15 mouse cellular contexts compared by ENCODE assay signal in genomic region chr4:155040696-155041095, GRCm38 (mm10). TPM values are rescaled to one million over a fixed set of nuclear protein-coding genes. Genes with fewer than 3 reads are reported as not detected.
A peak's percentile ranks its signal among the peaks of the same experiment; 100 is the strongest.
DNase-seq lines count a peak whose midpoint lies in the region; ATAC-seq and TF ChIP-seq lines count a peak whose summit lies in the region.
"Had no signal": no experiment of that assay in that cellular context is flagged by ENCODE, and none has a peak within 500 bp of the region (broad histone marks: within the 10 kb centered on the region; RNA-seq: fewer than 3 reads in every experiment).

No protein-coding gene starts in this region.

- H3K9me3 ChIP-seq in megakaryocyte, embryonic 14.5 days: no peaks in the 10 kb centered on the region
- H3K9me3 ChIP-seq in forebrain, embryonic 13.5 days (replicated peaks): no peaks in the 10 kb centered on the region
- H3K9me3 ChIP-seq in hindbrain, postnatal 0 days (ENCODE audit: low read length): no peaks in the 10 kb centered on the region
- H3K9me3 ChIP-seq in neural tube, embryonic 15.5 days (replicated peaks): no peaks in the 10 kb centered on the region
- H3K9me3 ChIP-seq: liver, embryonic 12.5 days; stomach, embryonic 15.5 days had no signal

- TF ChIP-seq CTCF in hindbrain, postnatal 0 days (IDR thresholded peaks at IDR 0.05; ENCODE audit: low read depth): no peak

- H3K4me2 ChIP-seq in forebrain, embryonic 13.5 days: peak overlapping the region; percentile 12; the same call in 1 of the 2 replicates
- H3K4me2 ChIP-seq in hindbrain, postnatal 0 days (ENCODE audit: low read depth, low read length): peak overlapping the region; percentile 42
- H3K4me2 ChIP-seq in neural tube, embryonic 15.5 days: peak overlapping the region; percentile 89
- H3K4me2 ChIP-seq: liver, embryonic 12.5 days; stomach, embryonic 15.5 days had no signal

- H3K27me3 ChIP-seq in megakaryocyte, embryonic 14.5 days (replicated peaks): peaks cover 93% of the 10 kb centered on the region
- H3K27me3 ChIP-seq in forebrain, embryonic 13.5 days: peaks cover 47% of the 10 kb centered on the region
- H3K27me3 ChIP-seq in hindbrain, postnatal 0 days (ENCODE audit: insufficient read depth, low read length): 0 out of 2 replicates have a peak, but pooled peaks cover 3% of the 10 kb centered on the region
- peaks cover 39% of the 10 kb centered on the region for H3K27me3 ChIP-seq in neural tube, embryonic 15.5 days (replicated peaks)

- ATAC-seq in megakaryocyte, adult 5-6 weeks (ENCODE audit: poor library complexity, severe bottlenecking): no peak
- no peak for ATAC-seq in forebrain, embryonic 13.5 days
- ATAC-seq in hindbrain, postnatal 0 days: no peak
- no peak for ATAC-seq in neural tube, embryonic 15.5 days (ENCODE audit: low FRiP score)
- ATAC-seq: liver, embryonic 12.5 days had no signal

- peak overlapping the region; percentile 15 for H3K4me3 ChIP-seq in megakaryocyte, embryonic 14.5 days (replicated peaks)
- H3K4me3 ChIP-seq in forebrain, embryonic 13.5 days: no peak overlapping the region
- 0 out of 2 replicates have a peak overlapping the region, but pooled peaks have one; percentile 1 for H3K4me3 ChIP-seq in hindbrain, postnatal 0 days (ENCODE audit: low read length)
- peak overlapping the region; percentile 7 for H3K4me3 ChIP-seq in neural tube, embryonic 15.5 days (replicated peaks)
- H3K4me3 ChIP-seq: erythroblast, embryonic 14.5 days; liver, embryonic 12.5 days; stomach, embryonic 15.5 days had no signal

- peak overlapping the region; percentile 3; the same call in 1 of the 2 replicates for H3K9ac ChIP-seq in forebrain, embryonic 13.5 days
- peak overlapping the region; percentile 28; the same call in 1 of the 2 replicates for H3K9ac ChIP-seq in hindbrain, postnatal 0 days (replicated peaks; ENCODE audit: low read length)
- H3K9ac ChIP-seq in neural tube, embryonic 15.5 days (replicated peaks): 0 out of 2 replicates have a peak overlapping the region, but pooled peaks have one; percentile 28
- H3K9ac ChIP-seq: liver, embryonic 12.5 days; stomach, embryonic 15.5 days had no signal

- no peaks in the 10 kb centered on the region for H3K36me3 ChIP-seq in megakaryocyte, embryonic 14.5 days (replicated peaks; ENCODE audit: low read length)
- no peaks in the 10 kb centered on the region for H3K36me3 ChIP-seq in forebrain, embryonic 13.5 days (ENCODE audit: poor library complexity, severe bottlenecking)
- H3K36me3 ChIP-seq in hindbrain, postnatal 0 days (ENCODE audit: insufficient read depth, low read length): no peaks in the 10 kb centered on the region
- H3K36me3 ChIP-seq in neural tube, embryonic 15.5 days: no peaks in the 10 kb centered on the region
- H3K36me3 ChIP-seq: liver, embryonic 12.5 days; stomach, embryonic 15.5 days had no signal

- no peaks in the 10 kb centered on the region; the same call in 1 of the 2 replicates for H3K4me1 ChIP-seq in megakaryocyte, embryonic 14.5 days
- H3K4me1 ChIP-seq in forebrain, embryonic 13.5 days: peaks cover 33% of the 10 kb centered on the region
- H3K4me1 ChIP-seq in hindbrain, postnatal 0 days (ENCODE audit: insufficient read depth, low read length): peaks cover 24% of the 10 kb centered on the region
- peaks cover 43% of the 10 kb centered on the region for H3K4me1 ChIP-seq in neural tube, embryonic 15.5 days
- H3K4me1 ChIP-seq: liver, embryonic 12.5 days had no signal

- H3K27ac ChIP-seq in forebrain, embryonic 13.5 days: no peak overlapping the region
- H3K27ac ChIP-seq in hindbrain, postnatal 0 days: peak overlapping the region; percentile 36; the same call in 1 of the 2 replicates
- no peak overlapping the region for H3K27ac ChIP-seq in neural tube, embryonic 15.5 days (replicated peaks)
- H3K27ac ChIP-seq: liver, embryonic 12.5 days; stomach, embryonic 15.5 days had no signal

- 46% methylated on average over 6 of the region's 6 CpGs for WGBS in forebrain, embryonic 13.5 days
- 24% methylated on average over 6 of the region's 6 CpGs for whole genome bisulfite sequencing in hindbrain, postnatal 0 days
- 51% methylated on average over 6 of the region's 6 CpGs for WGBS in neural tube, embryonic 15.5 days

- DNase-seq in hindbrain, postnatal 0 days (ENCODE audit: low spot score): no peak
- DNase-seq in lung, postnatal 10 days: no peak
- no peak for DNase-seq in adrenal gland, adult (ENCODE audit: inconsistent age in 2 of 2, low spot score in 1 of 2)
- DNase-seq: adrenal gland, postnatal 36 days; gastrocnemius, postnatal 25 days; kidney, postnatal 25 days; lung, postnatal 36 days; right cerebral cortex, postnatal 4 days had no signal

RNA-seq across cellular contexts. Expression of gene Plch2, which starts 15.9 kb away (rescaled TPM):
- polyA plus RNA-seq in megakaryocyte, embryonic 14.5 days (2012; ENCODE audit: insufficient read depth, low replicate concordance): 0.27 and 0.88 TPM in 2 replicates
- not detected in 2 replicates for total RNA-seq in megakaryocyte, adult 5-6 weeks (2015)
- total RNA-seq in megakaryocyte, adult 5-6 weeks (2017): not detected in 2 replicates
- 5.9 and 6.3 TPM in 2 replicates for polyA plus RNA-seq in forebrain, embryonic 13.5 days (2015; fragmentation: Nextera tagmentation; extraction: Ambion mirVana)
- total RNA-seq in hindbrain, postnatal 0 days (2014; rRNA removed): 45.7 and 48.8 TPM in 2 replicates
- 12.5 and 12.8 TPM in 2 replicates for polyA plus RNA-seq in hindbrain, postnatal 0 days (2015; fragmentation: Nextera tagmentation; extraction: Ambion mirVana)
- 16.0 and 18.7 TPM in 2 replicates for polyA plus RNA-seq in neural tube, embryonic 15.5 days (2015; fragmentation: Nextera tagmentation; extraction: Ambion mirVana)
- polyA plus RNA-seq: erythroblast, embryonic 14.5 days had no signal

RNA-seq across cellular contexts. Expression of gene Pex10, which starts 26.1 kb away (rescaled TPM):
- polyA plus RNA-seq in megakaryocyte, embryonic 14.5 days (2012; ENCODE audit: insufficient read depth, low replicate concordance): 1.4 and 4.3 TPM in 2 replicates
- 3.7 and 4.3 TPM in 2 replicates for total RNA-seq in megakaryocyte, adult 5-6 weeks (2015)
- 3.3 and 5.7 TPM in 2 replicates for total RNA-seq in megakaryocyte, adult 5-6 weeks (2017)
- polyA plus RNA-seq in forebrain, embryonic 13.5 days (2015; fragmentation: Nextera tagmentation; extraction: Ambion mirVana): 18.5 and 22.8 TPM in 2 replicates
- 12.8 and 20.2 TPM in 2 replicates for total RNA-seq in hindbrain, postnatal 0 days (2014; rRNA removed)
- polyA plus RNA-seq in hindbrain, postnatal 0 days (2015; fragmentation: Nextera tagmentation; extraction: Ambion mirVana): 15.4 and 15.9 TPM in 2 replicates
- polyA plus RNA-seq in neural tube, embryonic 15.5 days (2015; fragmentation: Nextera tagmentation; extraction: Ambion mirVana): 22.3 and 23.5 TPM in 2 replicates

RNA-seq across cellular contexts. Expression of gene Rer1, which starts 45.5 kb away (rescaled TPM):
- 18.8 and 58.8 TPM in 2 replicates for polyA plus RNA-seq in megakaryocyte, embryonic 14.5 days (2012; ENCODE audit: insufficient read depth, low replicate concordance)
- total RNA-seq in megakaryocyte, adult 5-6 weeks (2015): 133 and 141 TPM in 2 replicates
- 116 and 130 TPM in 2 replicates for total RNA-seq in megakaryocyte, adult 5-6 weeks (2017)
- polyA plus RNA-seq in forebrain, embryonic 13.5 days (2015; fragmentation: Nextera tagmentation; extraction: Ambion mirVana): 125 and 130 TPM in 2 replicates
- 85.4 and 93.5 TPM in 2 replicates for total RNA-seq in hindbrain, postnatal 0 days (2014; rRNA removed)
- 129 and 136 TPM in 2 replicates for polyA plus RNA-seq in hindbrain, postnatal 0 days (2015; fragmentation: Nextera tagmentation; extraction: Ambion mirVana)
- polyA plus RNA-seq in neural tube, embryonic 15.5 days (2015; fragmentation: Nextera tagmentation; extraction: Ambion mirVana): 130 and 139 TPM in 2 replicates

RNA-seq across cellular contexts. Expression of gene Morn1, which starts 45.7 kb away (rescaled TPM):
- polyA plus RNA-seq in megakaryocyte, embryonic 14.5 days (2012; ENCODE audit: insufficient read depth, low replicate concordance): 4.3 and 6.3 TPM in 2 replicates
- 0.71 TPM in 1 of 2 replicates, not detected in the other for total RNA-seq in megakaryocyte, adult 5-6 weeks (2015)
- 0.95 and 1.1 TPM in 2 replicates for total RNA-seq in megakaryocyte, adult 5-6 weeks (2017)
- polyA plus RNA-seq in forebrain, embryonic 13.5 days (2015; fragmentation: Nextera tagmentation; extraction: Ambion mirVana): 7.4 and 9.4 TPM in 2 replicates
- total RNA-seq in hindbrain, postnatal 0 days (2014; rRNA removed): 0.86 and 9.0 TPM in 2 replicates
- polyA plus RNA-seq in hindbrain, postnatal 0 days (2015; fragmentation: Nextera tagmentation; extraction: Ambion mirVana): 8.9 and 10.0 TPM in 2 replicates
- polyA plus RNA-seq in neural tube, embryonic 15.5 days (2015; fragmentation: Nextera tagmentation; extraction: Ambion mirVana): 6.4 and 6.7 TPM in 2 replicates

Comparison
In these comparisons a context has a peak if more than half of its experiments do, and no peak if none do; other contexts are left out.
1. H3K4me2 ChIP-seq: peak in every context shown above with its lines; median percentile 89 in neural tube, embryonic 15.5 days; 42 in hindbrain, postnatal 0 days; 12 in forebrain, embryonic 13.5 days.